Mouse (Mus musculus) neutrophil, adult 5-6 weeks (primary cell): ENCODE results near the gene Gm20906. TPM values are rescaled to one million over a fixed set of nuclear protein-coding genes. Genes with fewer than 3 reads are reported as not detected.
"Not testable (repeated sequence)": the region's sequence is repeated elsewhere in the genome, so short reads cannot be mapped to it uniquely, and the experiment has no call there.

Experiments used
- ATAC-seq: fragments of 151-379, 151-347 bp; 2 replicates; pipeline ENCODE4 v1.8.0; 2017; ENCODE audit warnings: mild to moderate bottlenecking, moderate TSS enrichment; ENCODE audit not compliant: insufficient number of reproducible peaks, poor library complexity, low FRiP score, severe bottlenecking; ENCODE audit errors: extremely low read depth
- total RNA-seq: library from RNA; stranded (forward); fragments of 200-1000 nt; gene quantifications from 2 replicates; pipeline ENCODE4 v1.2.3, GENCODE M21; 2017

Gene Gm20906
- total RNA-seq: not detected in 2 replicates

GRCm38 (mm10) chrY:87550666-87551065 is at the start of gene Gm20906:
Gene Gm20906 (plus strand): TSS chrY:87550966.
- not testable (repeated sequence) for ATAC-seq
